Mouse (Mus musculus) embryonic fibroblast, embryonic 13.5 days (primary cell): ENCODE data around the gene Pigh.

Experiments
- CTCF ChIP-seq: IDR thresholded peaks from 2 replicates; pipeline ENCODE4 v1.5.1; 2011; ENCODE audit warnings: mild to moderate bottlenecking, control low read depth, low read length, moderate library complexity, borderline replicate concordance; ENCODE audit not compliant: insufficient read depth
- POLR2A ChIP-seq: IDR thresholded peaks from 2 replicates; pipeline ENCODE4 v1.6.1; 2011; ENCODE audit warnings: low read depth, mild to moderate bottlenecking, control low read depth, low read length, moderate library complexity

DNA sequence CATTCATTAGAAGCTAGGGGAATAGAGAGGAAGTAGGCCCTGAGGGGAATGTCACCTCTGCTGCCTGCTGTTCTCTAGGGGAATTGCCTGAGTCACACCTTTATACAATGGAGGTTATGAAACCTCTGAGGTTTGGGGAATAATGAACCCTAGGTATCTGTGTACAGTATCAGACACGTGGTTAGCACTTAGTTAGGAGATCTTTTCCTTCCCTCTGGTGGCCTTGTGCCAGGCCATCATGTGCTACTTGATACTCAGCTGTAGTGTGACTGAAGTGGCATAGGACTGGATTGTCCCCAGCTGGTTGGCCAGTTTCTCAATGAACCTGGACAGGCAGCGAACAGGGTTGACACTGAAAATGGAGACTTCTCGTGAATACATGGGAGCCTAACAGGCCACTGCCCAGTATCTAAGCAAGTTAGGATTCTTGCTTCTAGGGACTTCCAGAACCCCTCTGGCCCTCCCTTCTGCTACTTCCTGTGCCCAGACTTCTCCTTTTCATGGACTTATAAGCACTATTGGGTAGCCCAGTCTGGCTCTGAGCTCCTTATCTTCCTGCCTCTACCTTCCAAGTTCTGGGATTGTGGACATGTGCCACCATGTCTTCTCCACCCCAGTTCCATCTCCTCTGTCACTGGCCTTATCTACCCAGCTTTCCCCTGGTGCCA, 38.8 kb downstream of the Pigh start:
- TF ChIP-seq CTCF (no peak), POLR2A (no peak)
